Mouse (Mus musculus) right cerebral cortex, postnatal 4 days (tissue): ENCODE results near the gene Zbtb48.
"Not testable (repeated sequence)": the region's sequence is repeated elsewhere in the genome, so short reads cannot be mapped to it uniquely, and the experiment has no call there.

Source experiments
- DNase-seq: peaks from one replicate; pipeline ENCODE4 v3.0.0-alpha.2; 2022

The Zbtb48 gene

DNA sequence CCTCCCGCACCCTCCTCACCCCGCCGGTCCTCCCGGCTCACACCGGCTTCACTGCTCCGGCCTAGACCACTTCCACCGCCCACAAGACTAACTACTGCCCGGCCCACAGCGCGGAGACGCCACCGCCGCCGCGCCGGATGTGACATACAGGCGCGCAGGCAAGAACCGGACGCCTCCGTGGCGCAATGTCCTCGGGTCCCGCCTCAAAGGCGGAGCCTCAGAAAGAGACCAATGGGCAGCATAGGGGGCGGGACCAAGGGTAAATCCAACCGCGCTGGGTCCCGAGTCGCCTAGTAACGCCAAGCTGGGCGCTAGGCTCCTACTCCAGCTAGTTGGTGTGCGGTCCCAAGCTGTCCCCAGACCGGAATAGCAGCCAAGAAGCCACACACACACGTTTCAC, at the start of gene Zbtb48:
Gene Zbtb48 (minus strand): TSS at position 148 of the 400 bp plus-strand sequence.
- peak; percentile 90 for DNase-seq

DNA sequence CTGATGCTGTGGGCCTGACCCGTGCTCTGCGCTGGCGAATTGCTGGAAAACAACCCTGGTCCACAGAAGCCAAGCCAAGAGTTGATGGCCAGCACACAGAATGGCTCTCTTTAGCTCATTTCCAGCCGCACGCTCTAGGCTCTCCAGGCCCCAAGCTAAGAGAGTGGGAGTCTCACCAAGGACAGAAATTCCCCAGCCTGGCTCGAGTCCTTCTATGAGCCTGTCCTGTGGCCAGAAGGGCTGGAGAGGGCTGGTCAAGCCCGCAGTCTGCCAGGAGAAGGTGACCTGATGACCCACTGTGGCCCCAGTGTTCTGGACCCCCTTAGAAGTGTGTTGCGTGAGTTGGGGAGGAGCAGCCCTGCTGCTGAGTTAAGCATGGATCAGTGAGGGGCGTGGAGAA, 49.7 kb upstream of the Zbtb48 start:
- DNase-seq: no peak

DNA sequence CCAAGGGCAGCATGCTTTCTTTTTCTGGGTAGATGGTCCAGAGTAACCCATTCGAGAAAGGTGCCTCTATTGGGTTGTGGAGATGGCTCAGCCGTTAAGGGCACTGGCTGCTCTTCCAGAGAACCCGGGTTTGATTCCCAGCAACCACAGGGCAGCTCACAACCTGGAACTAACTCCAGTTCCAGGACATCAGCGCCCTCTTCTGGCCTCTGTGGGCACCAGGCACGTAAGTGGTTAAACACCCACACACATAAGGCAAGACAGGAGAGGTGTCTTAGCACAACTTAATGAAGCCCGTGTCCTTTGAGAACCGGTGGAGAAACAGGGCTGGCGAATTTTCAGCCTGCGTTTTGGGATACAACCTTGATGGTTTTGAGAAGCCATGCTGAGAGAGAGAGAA, 47.1 kb upstream of the Zbtb48 start:
- DNase-seq: no peak

DNA sequence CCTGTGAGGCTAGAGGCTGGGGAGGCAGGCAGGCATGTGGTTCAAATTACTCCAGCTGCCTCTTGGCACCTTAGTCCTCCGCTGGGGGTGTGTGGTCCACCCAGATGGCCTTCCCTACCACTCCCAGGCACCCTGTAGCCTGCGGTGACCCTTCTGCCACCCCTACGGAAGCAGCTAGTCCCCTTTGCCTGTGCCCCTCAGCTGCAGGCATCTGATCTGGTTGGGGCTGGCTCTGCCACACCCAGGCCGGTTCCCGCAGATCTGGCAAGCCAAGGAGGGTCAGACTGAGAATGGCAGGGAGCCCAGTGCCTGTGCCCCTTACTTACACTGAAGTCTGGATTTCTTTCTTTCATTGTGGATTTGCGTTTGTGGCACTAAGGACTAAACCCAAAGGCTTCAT, 46.2 kb upstream of the Zbtb48 start:
- DNase-seq: no peak

DNA sequence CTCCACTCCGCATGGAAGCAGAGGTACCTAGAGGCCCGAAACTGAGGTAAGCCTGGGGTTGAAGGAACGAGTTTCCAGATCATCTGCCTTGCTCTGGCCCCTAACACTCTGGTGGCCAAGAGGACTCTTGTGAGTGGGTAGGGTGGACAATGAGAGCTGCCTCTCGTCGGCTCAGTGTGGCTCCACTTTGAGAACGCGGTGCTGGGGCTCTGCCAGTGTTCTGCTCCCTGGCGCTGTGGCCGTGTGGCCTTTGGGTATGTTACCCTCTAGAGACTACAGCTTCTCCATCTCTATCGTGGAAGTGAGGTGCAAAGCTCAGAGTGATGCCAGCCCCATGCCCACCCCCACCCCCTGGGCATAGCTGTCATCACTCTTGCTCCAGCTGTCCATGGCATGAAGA, 45.2 kb upstream of the Zbtb48 start:
- no peak for DNase-seq

DNA sequence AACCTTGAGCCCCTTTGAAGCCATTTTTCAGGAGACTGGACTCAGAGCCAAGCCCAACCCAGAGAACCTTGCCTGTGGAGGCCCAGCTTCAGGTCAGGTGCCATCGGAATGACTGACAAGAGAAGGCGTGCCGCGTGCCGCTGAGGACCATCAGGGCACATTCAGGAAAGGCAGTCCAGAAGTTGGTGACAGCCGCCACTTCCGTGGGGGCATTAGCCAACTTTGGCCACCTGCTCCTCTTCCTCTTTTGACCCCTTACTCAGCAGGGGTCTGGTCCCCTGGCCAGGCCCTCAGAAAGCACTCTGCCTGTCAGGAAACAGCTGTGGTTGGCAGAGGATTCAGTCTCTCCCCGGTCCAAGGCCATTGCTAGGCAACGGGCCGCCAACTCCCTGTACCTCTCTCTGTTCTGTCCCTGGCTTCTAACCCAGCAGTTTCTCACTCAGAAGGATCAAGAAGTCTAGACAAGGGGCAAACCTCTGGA, 44.7 kb upstream of the Zbtb48 start, which contains the start of gene Plekhg5:
Gene Plekhg5 (plus strand): TSS at position 378 of the 481 bp plus-strand sequence.
- DNase-seq: no peak

DNA sequence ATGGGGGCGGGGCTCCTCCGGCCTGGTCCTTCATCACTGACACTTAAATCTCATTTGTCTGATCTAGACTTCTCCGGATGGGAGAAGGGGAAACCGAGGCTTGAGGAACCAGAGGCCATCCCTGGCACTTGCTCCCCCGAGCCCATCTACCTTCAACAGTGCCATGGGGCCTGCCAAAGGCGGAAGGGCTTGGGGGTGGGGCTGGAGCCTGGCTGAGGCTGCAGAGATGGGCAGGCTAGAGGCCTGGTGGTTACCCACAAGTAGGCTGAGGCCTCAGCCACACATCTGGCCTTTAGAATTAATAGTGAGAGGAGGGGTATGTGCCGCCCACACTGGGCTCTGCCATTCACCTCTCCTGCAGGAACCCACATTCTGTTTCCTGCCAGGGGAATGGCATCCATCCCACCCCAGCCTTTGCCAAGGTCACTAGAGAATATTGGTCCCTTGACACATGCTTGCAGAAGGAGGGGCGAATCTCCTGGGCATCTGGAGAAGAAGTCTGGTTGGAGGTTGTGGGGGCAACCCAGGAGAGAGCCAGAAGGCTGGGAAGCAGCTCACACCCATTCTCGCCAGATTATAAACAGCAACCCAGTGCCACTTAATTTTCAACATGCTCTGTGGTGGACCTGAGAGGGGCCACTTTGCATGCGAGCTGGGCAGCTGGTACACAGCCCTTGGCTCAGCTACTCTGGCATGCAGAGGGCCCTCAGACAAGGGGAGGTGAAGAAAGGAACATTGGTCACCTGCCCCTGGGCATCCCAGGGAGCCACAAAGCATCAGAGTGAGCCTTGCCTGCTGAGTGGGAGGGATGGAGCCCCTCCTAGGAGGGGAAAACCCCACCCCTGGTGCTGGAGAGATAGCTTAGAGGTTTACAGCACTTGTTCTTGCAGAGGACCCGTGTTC, 43.3 kb upstream of the Zbtb48 start:
- DNase-seq: no peak

DNA sequence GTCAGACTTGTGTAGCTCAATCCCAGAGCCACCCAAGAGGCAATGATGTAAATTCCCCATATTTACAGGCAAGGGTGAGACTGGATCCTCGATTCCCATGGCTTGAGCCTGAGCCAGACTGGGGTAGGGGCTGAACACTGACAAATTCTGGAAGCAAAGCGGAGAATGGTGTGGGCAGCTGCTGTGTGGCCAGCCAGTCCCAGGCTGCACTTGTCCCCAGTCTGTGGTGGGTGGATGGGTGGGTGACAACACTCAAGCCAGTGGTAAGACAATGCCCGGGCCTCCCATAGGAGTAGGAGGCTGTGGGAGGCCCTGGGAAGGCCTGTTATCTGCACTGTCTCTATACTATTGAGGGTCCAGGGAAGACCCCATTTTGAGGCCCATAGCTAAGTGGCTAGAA, 41.8 kb upstream of the Zbtb48 start:
- no peak for DNase-seq

DNA sequence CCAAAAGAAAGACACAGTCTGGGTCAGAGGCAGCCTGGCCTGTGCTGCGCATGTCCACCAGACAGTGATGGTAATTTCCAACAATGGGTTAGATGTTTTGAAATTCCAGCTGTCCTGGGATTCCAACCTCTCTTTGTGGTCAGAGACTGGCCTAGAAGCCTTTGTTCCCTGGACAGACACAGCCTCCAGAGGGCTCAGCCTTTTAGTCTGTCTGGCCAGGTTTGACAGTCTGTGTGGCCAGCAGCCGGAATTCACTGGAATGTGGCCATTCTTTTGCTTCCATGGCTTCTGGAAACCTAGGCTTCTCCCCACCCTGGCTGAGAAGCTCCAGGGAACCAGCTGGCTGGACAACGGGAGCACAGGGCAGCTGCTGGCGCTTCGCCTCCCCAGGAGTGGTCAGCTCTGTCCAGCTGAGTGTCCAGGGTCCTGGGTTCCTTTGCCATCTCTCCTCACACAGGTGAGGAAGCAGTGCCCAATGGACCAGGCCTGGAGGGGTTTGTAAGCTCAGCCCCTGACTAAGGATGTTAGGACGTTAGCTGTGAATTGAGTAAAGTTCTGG, 40.8 kb upstream of the Zbtb48 start:
- DNase-seq: no peak

DNA sequence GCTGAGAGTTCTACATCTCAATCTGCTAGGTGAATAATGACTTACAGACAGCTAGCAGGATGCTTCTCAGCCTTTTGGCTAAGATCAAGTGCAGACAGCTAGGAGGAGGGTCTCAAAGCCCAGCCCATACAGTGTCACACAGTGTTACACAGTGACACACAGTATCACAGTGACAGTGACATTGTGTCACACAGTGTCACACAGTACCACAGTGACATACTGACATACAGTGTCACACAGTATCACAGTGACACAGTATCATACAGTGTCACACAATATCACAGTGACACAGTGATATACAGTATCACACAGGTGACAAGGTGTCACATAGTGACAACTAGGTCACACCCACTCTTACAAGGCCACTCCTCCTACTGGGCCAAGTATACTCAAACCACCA, 39.8 kb upstream of the Zbtb48 start:
- no peak for DNase-seq

DNA sequence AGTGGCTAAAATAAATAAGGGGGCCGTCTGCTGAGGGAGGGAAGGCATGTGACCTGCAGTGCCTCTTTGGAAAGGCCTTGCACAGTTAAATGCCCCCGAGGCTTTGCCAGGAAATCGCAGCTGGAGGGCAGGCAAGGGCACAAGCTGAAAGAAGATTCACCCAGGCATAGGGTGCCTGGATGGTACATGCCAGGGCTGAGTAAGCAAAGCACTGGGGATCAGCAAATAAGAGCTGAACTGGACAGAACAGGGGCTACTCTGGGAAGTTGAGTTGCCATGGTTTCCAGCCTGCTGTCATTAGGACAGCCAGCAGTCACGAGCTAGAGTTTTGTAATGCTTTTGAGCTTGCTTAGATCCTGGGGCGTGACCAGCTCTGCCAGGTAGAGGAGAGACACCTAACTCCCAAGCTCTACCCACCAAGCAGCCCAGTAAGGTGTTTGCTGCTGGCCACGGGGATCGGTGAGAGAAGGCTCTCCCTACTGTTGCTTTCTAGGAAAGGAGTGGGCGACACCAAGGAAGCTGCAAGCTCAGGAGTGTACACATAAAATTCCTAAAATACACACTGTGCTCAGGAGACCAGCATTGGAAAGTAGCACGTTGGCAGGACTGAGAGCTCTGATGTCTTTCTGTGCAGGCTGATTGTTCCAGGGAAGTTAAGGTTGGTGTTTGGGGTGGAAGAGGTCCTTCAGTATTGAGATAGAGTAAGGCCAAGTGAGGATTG, 35.1 kb upstream of the Zbtb48 start:
- DNase-seq: no peak

DNA sequence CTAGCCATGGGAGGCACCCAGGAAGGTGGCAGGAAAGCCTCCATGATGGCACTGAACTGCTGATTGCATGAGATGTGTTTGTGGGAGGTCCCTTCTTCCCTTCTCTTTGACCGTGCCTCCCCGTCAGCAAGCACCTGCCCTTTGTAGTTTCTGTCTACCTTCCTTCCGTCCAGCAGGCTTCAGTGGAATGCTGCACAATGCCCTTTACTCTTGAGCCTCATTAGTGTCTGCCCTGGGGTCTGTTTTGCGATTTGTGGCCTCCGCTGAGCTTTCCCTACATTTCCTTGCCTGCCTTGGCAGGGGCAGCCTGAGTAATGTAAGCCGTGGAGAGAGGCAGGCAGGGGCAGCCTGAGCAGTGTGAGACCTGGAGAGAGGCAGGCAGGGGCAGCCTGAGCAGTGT, 17.1 kb upstream of the Zbtb48 start:
- DNase-seq: no peak

DNA sequence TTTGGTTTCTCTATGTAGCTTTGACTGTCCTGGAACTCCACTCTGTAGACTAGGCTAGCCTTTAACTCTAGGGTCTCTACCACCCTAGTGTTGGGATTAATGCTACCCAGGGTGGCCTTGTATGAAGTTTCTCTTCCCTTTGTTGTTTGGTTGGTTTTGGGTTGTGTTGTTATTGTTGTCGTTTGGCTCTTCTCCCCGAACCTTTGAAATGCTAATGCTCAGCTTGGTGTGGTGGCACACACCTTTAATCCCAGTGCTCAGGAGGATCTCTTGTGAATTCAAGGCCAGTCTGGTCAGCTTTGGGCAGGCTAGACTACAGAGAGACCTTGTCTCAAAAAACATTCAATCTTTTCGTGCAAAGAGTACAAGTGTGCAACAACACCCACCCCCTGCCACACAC, 15.7 kb upstream of the Zbtb48 start:
- no peak for DNase-seq

DNA sequence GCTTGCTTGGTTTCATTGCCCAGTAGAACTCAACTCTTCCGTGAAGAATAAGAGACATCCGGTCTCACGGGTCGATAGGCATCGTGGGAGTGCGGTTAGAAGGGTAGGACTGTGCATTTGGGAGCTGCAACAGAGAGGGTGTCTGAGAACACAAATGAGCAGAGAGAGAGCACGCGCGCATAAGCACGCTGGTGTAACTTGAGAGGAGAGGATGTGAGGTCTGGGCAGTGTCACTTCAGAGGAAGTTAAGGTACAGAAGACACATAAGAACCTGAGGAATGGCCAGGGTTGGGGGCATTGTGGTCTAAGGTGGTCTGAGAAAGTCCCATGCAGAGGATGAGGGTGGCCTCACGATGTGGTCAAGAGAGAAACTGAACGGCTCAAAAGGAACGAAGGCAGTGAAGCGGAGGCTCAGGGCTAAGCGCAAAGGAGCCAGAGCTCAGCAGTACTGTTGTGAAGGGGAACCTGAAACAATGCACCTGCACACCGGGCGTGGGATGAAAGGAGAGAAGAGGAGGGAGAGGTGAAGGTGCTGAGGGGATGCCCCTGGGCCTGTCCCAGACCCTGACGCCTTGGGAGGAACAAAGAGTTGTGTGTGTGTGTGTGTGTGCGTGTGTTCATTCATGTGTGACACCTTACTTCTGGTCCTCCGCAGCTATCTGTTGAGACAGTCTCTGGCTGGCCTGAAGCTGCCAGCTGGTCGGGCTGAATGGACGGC, 14.6 kb upstream of the Zbtb48 start:
- no peak for DNase-seq

DNA sequence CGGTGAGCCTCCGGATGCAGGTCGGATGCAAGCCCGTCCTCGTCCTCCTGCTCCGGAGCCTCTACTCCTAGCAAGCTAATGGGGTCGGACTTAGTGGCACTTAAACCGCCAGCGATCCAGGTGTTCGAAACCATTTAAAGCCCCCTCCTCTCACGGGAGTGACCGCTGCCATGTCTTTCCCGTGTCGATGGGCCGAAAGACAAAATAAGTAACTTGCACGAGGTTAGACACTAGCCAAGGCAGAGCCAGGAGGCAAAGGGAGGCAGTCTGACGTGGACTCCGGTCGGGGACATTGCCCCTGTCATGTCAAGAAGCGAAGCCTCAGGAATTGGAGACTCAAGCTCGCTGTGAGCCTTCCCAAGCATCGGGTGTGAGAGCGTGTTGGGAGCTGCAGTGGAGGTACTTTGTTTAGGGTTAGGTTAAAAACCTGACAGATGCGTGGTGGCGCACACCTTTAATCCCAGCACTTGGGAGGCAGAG, 12.4 kb upstream of the Zbtb48 start:
- no peak for DNase-seq

DNA sequence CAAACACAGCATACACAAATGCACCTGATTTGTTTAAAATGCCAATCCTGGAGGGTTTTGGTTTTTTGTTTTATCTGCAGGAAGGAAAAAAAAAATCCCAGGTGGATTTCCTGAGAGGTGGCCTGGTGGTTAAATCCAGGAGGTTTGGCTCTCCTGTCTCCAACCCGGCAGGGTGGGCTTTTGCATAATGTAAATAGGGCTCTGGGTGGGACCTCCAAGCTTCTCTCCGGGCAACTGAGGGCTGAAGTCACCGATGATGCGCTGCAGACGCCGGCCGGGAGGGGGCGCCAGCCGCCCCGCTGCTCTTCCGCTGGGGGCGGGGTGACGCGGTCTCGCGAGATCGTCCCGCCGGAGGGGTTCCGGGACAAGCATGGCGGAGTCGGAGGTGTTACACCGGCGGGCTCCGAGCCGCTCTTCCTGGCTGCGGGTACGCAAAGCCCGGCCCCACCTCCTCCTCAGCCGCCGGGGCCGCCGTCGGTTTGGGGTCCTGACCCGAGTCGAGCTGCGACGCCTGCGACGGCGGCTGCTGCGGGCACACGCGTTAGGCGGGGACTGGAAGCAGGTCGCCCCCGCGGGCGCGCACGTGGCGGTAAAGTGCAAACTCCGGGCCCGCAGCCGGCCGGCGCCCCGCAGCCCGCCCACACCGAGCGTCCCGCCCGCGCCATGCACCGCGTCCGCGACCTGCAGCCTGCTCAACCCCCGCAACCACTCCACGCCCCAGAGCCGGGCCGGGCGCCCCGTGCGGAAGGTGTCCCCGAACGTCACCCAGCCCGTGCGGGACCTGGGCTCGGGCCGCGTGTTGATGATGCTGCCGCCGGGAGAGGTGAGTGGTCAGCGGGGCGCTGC, 11.7 kb upstream of the Zbtb48 start, which contains the start of gene Nol9:
Gene Nol9 (plus strand): TSS at position 337 of the 846 bp plus-strand sequence.
- peak; percentile 97 for DNase-seq

DNA sequence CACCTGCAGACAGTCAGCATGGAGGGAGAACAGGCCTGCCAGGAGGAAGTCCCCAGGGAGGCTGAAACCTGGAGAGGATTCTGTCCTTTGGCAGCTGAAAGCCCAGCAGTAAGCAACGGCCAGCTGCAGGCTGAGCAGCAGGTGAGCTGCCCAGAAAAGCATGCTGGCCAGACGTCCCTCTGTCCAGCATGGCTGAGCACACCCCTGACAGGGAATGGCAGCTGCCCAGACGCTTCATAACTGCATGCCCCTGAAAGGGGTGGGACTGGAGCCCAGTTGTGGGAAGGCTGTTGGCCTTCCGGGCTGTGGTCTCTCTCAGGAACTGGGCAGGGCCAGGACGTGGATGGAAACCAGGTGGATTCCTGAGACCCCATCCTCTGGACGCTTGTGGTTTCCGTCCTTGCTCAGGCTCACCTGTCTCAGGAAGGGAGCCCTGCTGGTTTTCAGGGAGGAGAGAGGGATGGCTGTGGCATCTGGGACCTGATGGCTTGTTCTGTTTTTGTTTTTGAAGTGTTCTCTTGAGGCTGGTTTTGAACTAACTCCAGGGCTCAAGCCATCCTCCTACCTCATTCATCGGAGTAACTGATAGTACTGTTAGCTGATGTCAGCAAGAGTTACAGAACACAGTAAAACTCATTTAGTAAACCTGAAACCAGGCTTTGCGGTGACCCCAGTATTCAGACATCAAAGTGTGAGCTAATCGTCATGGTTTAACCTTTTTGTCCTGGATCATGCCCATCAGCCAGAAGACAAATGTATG, 10.9 kb upstream of the Zbtb48 start, which contains the start of gene Tas1r1:
Gene Tas1r1 (minus strand): TSS at position 344 of the 760 bp plus-strand sequence.
- no peak for DNase-seq

DNA sequence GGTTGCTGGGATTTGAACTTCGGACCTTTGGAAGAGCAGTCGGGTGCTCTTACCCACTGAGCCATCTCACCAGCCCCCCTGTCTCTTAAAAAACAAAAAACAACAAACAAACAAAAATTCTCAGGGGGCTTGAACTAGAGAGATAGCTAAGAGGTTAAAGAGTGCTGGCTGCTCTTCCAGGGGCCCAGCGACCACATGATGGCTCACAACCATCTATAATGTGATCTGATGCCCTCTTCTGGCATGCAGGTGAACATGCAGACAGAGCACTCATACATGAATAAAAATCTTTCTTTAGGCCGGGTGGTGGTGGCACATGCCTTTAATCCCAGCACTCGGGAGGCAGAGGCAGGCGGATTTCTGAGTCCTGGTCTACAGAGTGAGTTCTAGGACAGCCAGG, 9.0 kb upstream of the Zbtb48 start:
- not testable (repeated sequence) for DNase-seq

DNA sequence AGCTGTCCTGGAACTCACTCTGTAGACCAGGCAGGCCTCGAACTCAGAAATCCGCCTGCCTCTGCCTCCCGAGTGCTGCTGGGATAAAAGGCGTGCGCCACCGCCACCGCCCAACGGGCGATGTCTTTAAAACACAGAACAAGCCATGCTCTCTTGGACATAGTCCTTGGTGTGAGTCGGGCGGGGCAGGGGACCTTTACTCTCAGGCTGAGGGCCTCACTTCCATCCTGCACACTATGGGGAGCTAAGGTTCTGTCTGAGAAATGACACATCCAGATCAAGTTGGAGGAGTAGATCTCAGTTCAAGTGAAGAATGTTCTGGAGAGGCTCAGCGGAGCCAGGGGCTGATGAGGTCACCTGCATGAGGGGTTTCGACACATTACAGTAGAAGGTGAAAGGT, 5.5 kb upstream of the Zbtb48 start:
- DNase-seq: no peak

DNA sequence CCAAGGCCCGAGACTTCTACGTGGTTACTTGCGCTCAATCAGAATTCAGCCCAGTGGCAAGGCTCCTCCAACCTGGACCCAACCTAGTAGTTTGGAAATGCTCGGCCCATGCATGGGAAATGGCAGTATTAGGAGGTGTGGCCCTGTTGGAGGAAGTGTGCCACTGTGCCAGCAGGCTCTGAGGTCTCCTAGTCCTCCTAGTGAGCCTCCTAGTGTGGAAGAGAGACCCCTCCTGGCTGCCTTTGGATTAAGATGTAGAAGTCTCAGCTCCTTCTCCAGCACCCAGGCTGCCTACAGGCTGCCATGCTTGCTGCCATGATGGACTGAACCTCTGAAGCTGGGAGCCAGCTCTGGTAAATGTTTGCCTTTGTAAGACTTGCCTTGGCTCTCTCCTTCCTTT, 2.5 kb upstream of the Zbtb48 start:
- no peak for DNase-seq

DNA sequence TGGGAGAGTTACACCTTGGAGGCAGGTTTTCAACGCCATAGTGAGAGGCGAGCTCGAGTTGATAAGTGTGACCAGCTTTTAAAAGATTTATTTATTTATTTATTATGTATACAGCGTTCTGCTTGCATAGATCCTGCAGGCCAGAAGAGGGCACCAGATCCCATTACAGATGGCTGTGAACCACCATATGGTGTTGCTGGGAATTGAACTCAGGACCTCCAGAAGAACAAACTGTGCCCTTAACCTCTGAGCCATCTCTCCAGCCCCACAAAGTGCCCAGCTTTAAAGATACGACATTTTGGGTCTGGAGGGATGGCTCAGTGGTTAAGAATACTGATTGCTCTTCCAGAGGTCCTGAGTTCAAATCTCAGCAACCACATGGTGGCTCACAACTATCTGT, 1.6 kb upstream of the Zbtb48 start:
- DNase-seq: no peak
